Mouse (Mus musculus) hindbrain, embryonic 16.5 days (tissue): ENCODE measurements at regions not wholly inside any gene's neighbourhood (a gene's known extent, or its start where the extent isn't known, plus 50 kb on each side); places are given as distances from the start of the nearest gene placed in this dataset.

Experiments used
- ATAC-seq: fragments of 200-750 bp; cut with Nextera tagmentation; 2 replicates; pipeline ENCODE4 v1.8.0; 2017; ENCODE audit warnings: moderate TSS enrichment, moderate library complexity
- H3K27ac ChIP-seq: fragments of 300-500 bp; sonication (generic); 2 replicates; pipeline ENCODE4 v1.5.1; 2014; ENCODE audit warnings: low read depth, mild to moderate bottlenecking, control low read depth, low read length, moderate library complexity
- H3K27me3 ChIP-seq: fragments of 300-500 bp; sonication (generic); replicated peaks from 2 replicates; pipeline ENCODE4 v1.6.1; 2014; ENCODE audit warnings: low read length; ENCODE audit not compliant: control insufficient read depth, insufficient read depth
- H3K36me3 ChIP-seq: fragments of 300-500 bp; sonication (generic); 2 replicates; pipeline ENCODE4 v1.6.1; 2014; ENCODE audit warnings: mild to moderate bottlenecking, low read length, moderate library complexity, mixed read lengths; ENCODE audit not compliant: control insufficient read depth, insufficient read depth
- H3K4me1 ChIP-seq: fragments of 300-500 bp; sonication (generic); 2 replicates; pipeline ENCODE4 v1.6.1; 2014; ENCODE audit warnings: low read depth, low read length; ENCODE audit not compliant: control insufficient read depth, insufficient read depth
- H3K4me2 ChIP-seq: fragments of 300-500 bp; sonication (generic); 2 replicates; pipeline ENCODE4 v1.6.1; 2014; ENCODE audit warnings: mild to moderate bottlenecking, low read length, control low read depth, moderate library complexity
- H3K4me3 ChIP-seq: fragments of 300-500 bp; sonication (generic); 2 replicates; pipeline ENCODE4 v1.5.1; 2014; ENCODE audit warnings: mild to moderate bottlenecking, low read length, control low read depth, moderate library complexity
- H3K9ac ChIP-seq: fragments of 300-500 bp; sonication (generic); 2 replicates; pipeline ENCODE4 v1.6.1; 2014; ENCODE audit warnings: low read depth, mild to moderate bottlenecking, control low read depth, low read length, moderate library complexity
- H3K9me3 ChIP-seq: fragments of 300-500 bp; sonication (generic); 2 replicates; pipeline ENCODE4 v1.6.1; 2014; ENCODE audit warnings: mild to moderate bottlenecking, low read length, moderate library complexity; ENCODE audit not compliant: control insufficient read depth
- WGBS: fragments of 180-500 bp; shearing (Covaris S2); extraction: QIAGEN DNeasy Blood & Tissue Kit; methylation state at CpG from one replicate; pipeline ENCODE4 v1.1.7; 2014; 5-methylcytosine and 5-hydroxymethylcytosine counted together

- ATAC-seq, result 0 out of 2 replicates have a peak, but pooled peaks have one; percentile 34
- H3K36me3 ChIP-seq, result no peaks in the 10 kb centered on the region
These were observed 594.4 kb upstream of the Kif18a start for GRCm38 (mm10) chr2:108686019-108686743.

GRCm38 (mm10) chr2:108690091-108690490 lies 590.4 kb upstream of the Kif18a start:
- no peak overlapping the region for H3K9ac ChIP-seq
- WGBS, result 54% methylated on average over 4 of the region's 4 CpGs
- no peak overlapping the region for H3K27ac ChIP-seq
- no peaks in the 10 kb centered on the region for H3K9me3 ChIP-seq
- no peaks in the 10 kb centered on the region for H3K36me3 ChIP-seq
- no peak for ATAC-seq
- H3K4me3 ChIP-seq, result no peak overlapping the region
- no peaks in the 10 kb centered on the region for H3K4me1 ChIP-seq
- H3K27me3 ChIP-seq, result no peaks in the 10 kb centered on the region
- H3K4me2 ChIP-seq, result no peak overlapping the region

More at GRCm38 (mm10) chr2:108686019-108686743, 594.4 kb upstream of the Kif18a start:
- H3K27me3 ChIP-seq, result no peaks in the 10 kb centered on the region
- no peak overlapping the region for H3K4me2 ChIP-seq
- H3K4me3 ChIP-seq, result no peak overlapping the region
- H3K9me3 ChIP-seq, result no peaks in the 10 kb centered on the region
- WGBS, result 73% methylated on average over 6 of the region's 6 CpGs
- no peaks in the 10 kb centered on the region for H3K4me1 ChIP-seq
- no peak overlapping the region for H3K9ac ChIP-seq
- H3K27ac ChIP-seq, result no peak overlapping the region

DNA sequence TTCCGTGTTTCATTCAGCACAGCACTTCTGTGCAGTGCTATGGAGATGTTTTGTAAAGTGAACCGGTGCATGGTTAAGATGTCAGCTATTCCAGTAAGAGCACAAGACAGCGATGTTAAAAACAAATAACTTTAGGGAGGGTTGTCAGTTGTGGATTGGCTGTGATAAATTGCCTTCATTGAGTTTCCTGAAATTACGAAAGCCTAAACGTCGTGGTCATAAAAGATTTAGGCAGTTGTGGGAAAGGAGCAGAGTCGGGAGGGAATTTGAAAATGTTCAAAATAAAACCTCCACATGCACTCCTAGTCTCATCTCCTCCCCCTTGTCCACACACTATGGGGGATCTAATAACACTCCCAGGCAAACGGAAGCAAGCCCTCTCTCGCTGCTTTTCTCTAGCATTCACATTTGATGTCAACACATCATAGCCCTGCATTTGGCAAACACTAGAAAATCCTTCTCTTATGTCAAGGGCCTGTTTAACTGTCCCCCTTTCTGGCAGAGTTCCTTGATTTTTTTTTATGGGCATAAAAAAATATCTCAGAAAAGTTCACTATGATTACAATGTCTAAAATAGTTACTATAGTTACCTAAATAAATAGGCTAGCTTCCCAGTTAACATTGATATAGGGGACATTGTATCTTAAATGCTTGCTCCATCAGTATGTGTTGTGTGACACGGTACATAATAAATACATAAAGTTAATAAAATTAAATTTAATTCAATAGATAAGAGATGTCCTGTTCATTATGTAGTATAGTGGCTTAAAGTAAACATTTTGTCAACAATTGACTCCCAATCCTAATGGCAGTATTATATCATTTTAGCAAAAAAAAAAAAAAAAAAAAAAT lies 589.2 kb upstream of the Kif18a start:
- ATAC-seq, result peak; percentile 54; the same call in 1 of the 2 replicates
- no peak overlapping the region for H3K4me2 ChIP-seq
- no peak overlapping the region for H3K27ac ChIP-seq
- H3K9me3 ChIP-seq, result no peaks in the 10 kb centered on the region
- no peaks in the 10 kb centered on the region for H3K36me3 ChIP-seq
- no peaks in the 10 kb centered on the region for H3K4me1 ChIP-seq
- H3K9ac ChIP-seq, result no peak overlapping the region
- WGBS, result 49% methylated on average over 10 of the region's 10 CpGs
- H3K27me3 ChIP-seq, result no peaks in the 10 kb centered on the region
- no peak overlapping the region for H3K4me3 ChIP-seq

DNA sequence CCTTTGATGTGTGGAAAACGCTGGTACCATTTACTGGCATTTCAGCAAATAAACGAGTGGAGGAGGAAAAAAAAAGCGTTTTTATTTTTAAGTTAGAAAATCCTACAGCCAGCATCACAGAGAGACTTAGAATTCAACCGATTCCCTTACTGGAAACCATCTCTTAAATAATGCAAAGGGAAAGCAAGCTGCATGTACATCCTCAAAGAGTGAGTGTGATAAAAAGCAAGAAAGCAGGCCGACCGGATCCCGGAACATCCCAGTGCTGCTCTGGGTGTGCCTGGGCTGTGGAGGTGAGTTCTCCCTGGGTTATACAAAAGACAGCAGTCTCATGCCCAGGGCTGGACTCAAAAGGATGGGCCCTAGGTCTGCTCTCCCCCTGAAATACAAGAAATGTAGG lies 579.2 kb upstream of the Kif18a start:
- no peak overlapping the region for H3K9ac ChIP-seq
- H3K36me3 ChIP-seq, result no peaks in the 10 kb centered on the region
- 78% methylated on average over 7 of the region's 7 CpGs for WGBS
- ATAC-seq, result no peak
- no peak overlapping the region for H3K4me2 ChIP-seq
- no peaks in the 10 kb centered on the region for H3K9me3 ChIP-seq
- no peak overlapping the region for H3K27ac ChIP-seq
- H3K4me3 ChIP-seq, result no peak overlapping the region
- no peaks in the 10 kb centered on the region for H3K4me1 ChIP-seq
- H3K27me3 ChIP-seq, result no peaks in the 10 kb centered on the region

GRCm38 (mm10) chr2:108707856-108708855 lies 572.4 kb upstream of the Kif18a start:
- H3K9ac ChIP-seq, result no peak overlapping the region

GRCm38 (mm10) chr2:108742079-108742478 lies 538.5 kb upstream of the Kif18a start:
- Histone ChIP-seq H3K4me1 (no peaks in the 10 kb centered on the region), H3K27ac (no peak overlapping the region), H3K9me3 (no peaks in the 10 kb centered on the region), H3K27me3 (no peaks in the 10 kb centered on the region), H3K9ac (no peak overlapping the region), H3K4me3 (no peak overlapping the region), H3K36me3 (no peaks in the 10 kb centered on the region), H3K4me2 (no peak overlapping the region)
- WGBS, result 89% methylated on average over 3 of the region's 3 CpGs
- ATAC-seq, result no peak

More at GRCm38 (mm10) chr2:108707856-108708855, 572.4 kb upstream of the Kif18a start:
- Histone ChIP-seq H3K27me3 (no peaks in the 10 kb centered on the region), H3K27ac (no peak overlapping the region), H3K4me2 (no peak overlapping the region), H3K4me3 (no peak overlapping the region), H3K4me1 (no peaks in the 10 kb centered on the region), H3K36me3 (no peaks in the 10 kb centered on the region), H3K9me3 (no peaks in the 10 kb centered on the region)
- 86% methylated on average over 5 of the region's 5 CpGs for WGBS
- ATAC-seq, result no peak

DNA sequence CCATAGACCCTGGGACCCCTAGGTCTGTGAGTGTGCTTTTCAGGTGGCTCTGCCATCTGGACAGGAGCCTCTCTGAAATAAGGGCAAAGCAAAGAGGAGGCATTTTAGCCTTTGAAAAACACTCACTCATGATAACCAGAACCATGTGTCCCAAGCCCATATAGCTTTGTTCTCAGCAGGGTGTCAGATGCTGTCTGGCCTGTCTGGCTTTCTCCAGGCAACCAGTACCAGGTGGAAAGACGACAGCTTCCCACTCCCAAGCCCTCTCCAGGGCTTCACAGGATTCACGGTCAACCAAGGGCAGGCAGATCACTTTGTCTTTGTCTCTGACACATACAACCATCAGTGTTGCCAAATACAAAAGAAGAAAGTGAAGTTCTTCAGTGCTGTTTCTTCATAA lies 537.0 kb upstream of the Kif18a start:
- Histone ChIP-seq H3K4me2 (no peak overlapping the region), H3K9me3 (no peaks in the 10 kb centered on the region), H3K9ac (no peak overlapping the region), H3K27me3 (no peaks in the 10 kb centered on the region), H3K4me3 (no peak overlapping the region), H3K27ac (no peak overlapping the region), H3K36me3 (no peaks in the 10 kb centered on the region), H3K4me1 (no peaks in the 10 kb centered on the region)
- no peak for ATAC-seq
- 26% methylated on average over 2 of the region's 2 CpGs for WGBS

- no peaks in the 10 kb centered on the region for H3K27me3 ChIP-seq
- H3K9ac ChIP-seq, result no peak overlapping the region
- ATAC-seq, result no peak
- H3K36me3 ChIP-seq, result no peaks in the 10 kb centered on the region
- no peaks in the 10 kb centered on the region for H3K9me3 ChIP-seq
- H3K27ac ChIP-seq, result no peak overlapping the region
- H3K4me3 ChIP-seq, result no peak overlapping the region
- H3K4me1 ChIP-seq, result no peaks in the 10 kb centered on the region
- WGBS, result 82% methylated on average over 2 of the region's 2 CpGs
- no peak overlapping the region for H3K4me2 ChIP-seq
These were observed 535.7 kb upstream of the Kif18a start for GRCm38 (mm10) chr2:108744797-108745196.
